Mouse (Mus musculus): ENCODE measurements around the gene Syt17. TPM values are rescaled to one million over a fixed set of nuclear protein-coding genes. Genes with fewer than 3 reads are reported as not detected.
"Not testable (repeated sequence)": the region's sequence is repeated elsewhere in the genome, so short reads cannot be mapped to it uniquely, and the experiment has no call there.

Gene Syt17
- total RNA-seq, 2 experiments from 2014 or later, result 0.41 to 0.61 TPM

DNA sequence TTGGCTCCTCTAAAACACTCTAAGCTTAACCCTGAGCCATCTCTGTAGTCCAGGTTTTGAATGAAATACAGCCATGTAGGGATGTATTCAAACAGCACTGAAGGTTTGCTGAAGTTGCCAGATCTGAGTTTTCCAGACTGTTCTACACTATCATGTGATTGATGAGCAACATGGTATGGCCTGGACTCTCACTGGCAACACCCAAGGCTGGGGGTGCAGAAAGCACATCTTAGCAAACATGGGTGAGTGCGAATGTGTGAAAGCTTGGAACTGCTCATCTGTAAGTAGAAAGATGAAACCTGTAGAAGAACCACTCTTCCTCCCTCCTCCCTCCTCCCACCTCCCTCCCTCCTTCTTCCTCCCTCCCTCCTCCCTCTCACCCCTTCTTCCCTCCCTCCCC, 85.1 kb downstream of the Syt17 start:
- intact Hi-C loops (cut with DNase I), result no loop called here
- no peak for TF ChIP-seq CTCF (IDR thresholded peaks at IDR 0.05)
- Histone ChIP-seq H3K27ac (no peak overlapping the region), H3K4me3 (no peak overlapping the region)
- DNase-seq, result no peak

DNA sequence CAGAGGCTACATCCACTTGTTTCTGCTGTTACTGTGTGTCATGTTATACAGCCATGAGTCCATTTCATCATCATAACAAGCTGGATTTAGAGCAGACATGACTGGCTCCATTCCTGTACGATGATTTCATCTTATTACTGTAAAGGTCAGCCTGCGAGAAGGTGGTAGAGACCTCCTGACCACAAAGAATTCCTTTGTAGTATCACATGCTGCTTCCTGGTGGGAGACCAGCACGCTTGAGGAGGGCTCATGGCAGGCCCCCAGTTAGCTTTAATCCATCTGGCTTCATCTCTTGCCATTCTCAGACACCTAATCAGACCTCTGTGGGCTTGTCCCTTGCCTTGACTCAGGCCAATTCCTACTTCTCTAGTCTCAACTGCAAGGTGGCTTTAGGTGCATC, 85.8 kb downstream of the Syt17 start:
- no peak overlapping the region for H3K4me3 ChIP-seq
- TF ChIP-seq CTCF (IDR thresholded peaks at IDR 0.05), result no peak
- no peak for DNase-seq
- no peak overlapping the region for H3K27ac ChIP-seq
- intact Hi-C loops (cut with DNase I), result no loop called here

DNA sequence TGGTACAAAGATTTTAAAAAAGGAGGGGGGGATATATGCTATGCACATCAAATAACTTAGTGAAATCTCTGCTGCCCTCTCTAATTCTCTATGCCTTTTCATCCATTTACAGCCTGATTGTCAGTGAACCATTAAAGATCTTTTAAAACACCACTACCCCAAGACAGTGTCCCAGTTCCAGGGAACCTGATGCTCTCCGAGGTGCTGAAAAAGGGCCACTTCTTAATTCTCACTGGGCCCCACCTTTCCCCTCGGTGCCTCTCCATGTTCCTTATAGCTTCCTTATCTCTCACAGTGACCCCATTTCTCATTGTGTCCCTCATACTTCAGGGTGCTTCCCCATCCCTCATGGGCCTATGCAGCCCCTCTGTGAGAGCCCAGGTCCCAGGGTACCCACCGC, 89.0 kb downstream of the Syt17 start:
- H3K4me3 ChIP-seq, result no peak overlapping the region
- intact Hi-C loops (cut with DNase I), result no loop called here
- H3K27ac ChIP-seq, result no peak overlapping the region
- no peak for TF ChIP-seq CTCF (IDR thresholded peaks at IDR 0.05)
- no peak for DNase-seq

DNA sequence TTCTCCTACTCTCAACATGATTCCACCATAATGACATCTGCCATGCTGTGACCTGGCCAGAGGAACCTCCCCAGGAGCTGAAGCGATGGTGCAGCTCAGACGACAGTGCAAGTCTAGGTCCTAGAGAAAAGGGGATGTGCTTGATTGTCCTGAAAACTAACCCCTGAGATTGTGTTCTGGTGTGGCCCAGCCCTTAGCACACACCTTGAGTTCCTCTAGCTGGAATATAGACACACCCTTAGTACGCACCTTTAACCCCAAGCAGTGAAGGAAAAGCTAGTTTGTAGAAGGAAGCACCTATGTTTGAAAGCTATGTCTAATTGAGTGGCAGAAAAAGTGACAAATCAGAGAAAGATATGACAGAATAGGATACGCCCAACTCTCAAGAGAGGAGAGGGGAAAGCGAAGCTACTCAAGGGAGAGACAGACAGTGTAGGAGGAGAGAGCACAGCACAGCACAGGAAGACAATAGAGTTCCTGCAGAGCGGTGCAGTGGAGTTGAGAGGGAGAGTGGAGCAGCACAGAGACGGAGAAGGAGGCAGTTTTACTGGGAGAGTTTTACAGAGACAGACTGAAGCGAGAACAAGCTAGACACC, 91.5 kb downstream of the Syt17 start:
- H3K27ac ChIP-seq; DNase-seq; H3K4me3 ChIP-seq; intact Hi-C loops (cut with DNase I): not testable (repeated sequence)

DNA sequence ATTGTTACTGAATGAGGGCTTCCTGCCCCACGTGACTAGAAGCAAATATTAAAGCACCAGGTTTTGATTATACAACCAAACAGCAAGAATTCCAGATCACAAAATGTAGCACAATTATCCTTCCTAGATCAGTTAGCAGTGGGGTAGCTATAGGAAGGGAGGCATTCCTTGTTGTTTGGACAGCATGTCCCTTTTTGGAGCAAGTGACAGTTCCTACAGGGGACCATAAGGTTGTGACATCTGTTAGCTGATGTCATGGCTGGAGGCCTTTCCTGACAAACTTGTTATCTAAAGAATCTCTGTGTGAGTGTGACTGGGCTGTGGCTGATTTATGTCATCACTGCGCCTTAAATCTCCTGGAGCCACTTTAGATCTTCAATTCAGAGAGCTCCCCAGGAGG, 97.2 kb downstream of the Syt17 start:
- no peak for DNase-seq
- intact Hi-C loops (cut with DNase I), result no loop called here
- Histone ChIP-seq H3K4me3 (no peak overlapping the region), H3K27ac (no peak overlapping the region)
- TF ChIP-seq CTCF (IDR thresholded peaks at IDR 0.05), result no peak

DNA sequence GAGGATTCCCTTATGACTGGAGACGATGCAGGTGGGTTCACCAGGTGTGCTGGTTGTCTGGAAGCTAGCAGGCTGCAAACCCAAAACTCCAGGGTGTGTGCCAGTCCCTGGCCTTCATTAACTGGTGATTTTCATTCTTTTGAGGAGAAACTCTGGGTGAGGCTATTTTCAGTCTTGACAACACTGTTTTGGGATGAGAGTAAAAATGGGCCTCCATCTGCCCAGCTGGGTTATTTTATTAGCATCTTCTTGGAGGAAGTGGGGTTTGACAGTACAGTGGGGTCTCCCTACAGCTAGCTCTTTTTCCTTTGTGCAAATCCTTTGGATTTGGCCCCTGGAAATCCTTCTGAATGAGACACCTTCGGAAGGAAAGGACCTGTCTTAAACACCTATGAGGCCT, 101.1 kb downstream of the Syt17 start:
- no peak for TF ChIP-seq CTCF (IDR thresholded peaks at IDR 0.05)
- intact Hi-C loops (cut with DNase I), result no loop called here
- no peak for DNase-seq
- no peak overlapping the region for H3K27ac ChIP-seq
- H3K4me3 ChIP-seq, result no peak overlapping the region

DNA sequence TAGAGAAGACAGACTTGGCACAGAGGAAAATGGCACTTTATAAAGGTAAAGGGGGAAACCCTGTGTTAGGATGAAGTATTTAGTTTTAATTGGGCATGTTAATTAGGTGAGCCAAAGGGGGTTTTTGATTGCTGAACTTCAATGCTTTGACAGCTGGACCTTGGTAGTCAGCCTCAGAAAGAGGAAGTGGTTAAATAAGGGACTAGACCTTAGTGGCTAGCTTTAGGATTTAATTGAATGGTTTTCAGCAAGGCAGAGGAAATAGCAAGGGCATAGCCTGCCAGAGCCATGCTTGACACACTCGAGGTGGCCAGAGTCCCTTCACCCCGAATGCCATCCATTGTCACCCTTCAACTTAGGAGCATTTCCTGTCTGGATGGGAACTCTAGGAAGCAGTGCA, 101.6 kb downstream of the Syt17 start:
- no peak for TF ChIP-seq CTCF (IDR thresholded peaks at IDR 0.05)
- DNase-seq, result no peak
- intact Hi-C loops (cut with DNase I), result no loop called here
- no peak overlapping the region for H3K27ac ChIP-seq
- no peak overlapping the region for H3K4me3 ChIP-seq

DNA sequence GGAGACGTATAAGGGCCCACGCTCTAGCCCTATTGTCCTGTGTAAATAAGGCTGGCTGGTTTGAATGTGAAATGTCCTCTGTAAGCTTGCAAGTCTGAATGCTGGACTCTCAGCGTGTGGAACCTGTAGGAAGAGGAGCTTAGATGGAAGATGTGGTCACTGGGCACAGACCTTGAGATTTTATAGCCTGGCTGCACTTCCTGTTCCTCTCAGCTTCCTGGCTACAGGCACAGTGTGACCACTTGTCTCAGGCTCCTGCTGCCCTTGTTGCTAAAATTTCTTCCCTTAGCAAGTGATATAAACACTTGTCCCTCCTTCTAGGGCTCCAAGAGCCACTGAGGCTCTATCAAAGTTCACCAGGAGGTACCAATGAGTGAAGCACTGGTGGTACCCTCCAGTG, 102.6 kb downstream of the Syt17 start:
- intact Hi-C loops (cut with DNase I), result no loop called here
- no peak for TF ChIP-seq CTCF (IDR thresholded peaks at IDR 0.05)
- Histone ChIP-seq H3K27ac (no peak overlapping the region), H3K4me3 (no peak overlapping the region)
- peak; percentile 33 for DNase-seq

DNA sequence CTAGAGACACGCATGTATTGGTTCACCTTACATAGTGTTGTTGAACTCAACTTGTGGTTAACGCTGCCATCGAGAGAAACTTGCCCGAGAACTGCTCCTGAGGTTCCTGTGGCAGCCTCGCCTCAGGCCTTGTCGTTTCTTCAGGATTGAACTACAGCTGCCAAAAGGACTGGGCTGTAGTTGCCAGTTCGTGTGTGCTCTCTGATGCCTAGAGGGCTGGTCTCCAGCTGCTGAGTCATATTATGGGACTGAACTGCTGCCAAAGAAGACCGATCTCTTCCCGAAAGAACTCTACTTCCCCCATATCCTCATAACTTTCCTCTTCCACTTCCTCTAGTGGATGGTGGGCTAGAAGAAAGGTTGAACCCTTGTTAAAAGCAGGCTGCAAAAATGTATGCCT, 103.3 kb downstream of the Syt17 start:
- DNase-seq, result peak; percentile 66
- intact Hi-C loops (cut with DNase I), result no loop called here
- no peak overlapping the region for H3K4me3 ChIP-seq
- no peak for TF ChIP-seq CTCF (IDR thresholded peaks at IDR 0.05)
- no peak overlapping the region for H3K27ac ChIP-seq

Other genes with a start within 250 kb of the Syt17 start
- 10 to 100 TPM; 31.1 to 32.6 TPM for gene Smg1, start 204.6 kb downstream of the Syt17 start, total RNA-seq (2021)
- 1 to 10 TPM; 6.3 to 9.9 TPM for gene Itpripl2, start 43.8 kb upstream of the Syt17 start, total RNA-seq (2021)
- 10 to 100 TPM; 46.0 to 75.6 TPM for gene Coq7, start 85.1 kb upstream of the Syt17 start, total RNA-seq (2021)
- 10 to 100 TPM in 1 of 2 experiments, 1 to 10 TPM in 1; 8.1 to 15.6 TPM for gene Tmc7, start 136.5 kb upstream of the Syt17 start, total RNA-seq (2021)
- not detected for gene Tmc5, start 149.1 kb upstream of the Syt17 start, total RNA-seq (2021)